Mouse (Mus musculus) thymus, postnatal 10 days (tissue): Measurements from ENCODE around the gene Lrrc7.
"Not testable (repeated sequence)": the region's sequence is repeated elsewhere in the genome, so short reads cannot be mapped to it uniquely, and the experiment has no call there.

ENCODE experiments used
- DNase-seq, 2 experiments: peaks; one replicate each; pipeline ENCODE4 v3.0.0; 2021; ENCODE audit warnings: low spot score in 2 of 2

The Lrrc7 gene

GRCm38 (mm10) chr3:158165004-158165403 is 397.0 kb downstream of the Lrrc7 start:
- DNase-seq, result no peak

GRCm38 (mm10) chr3:158164452-158164851 is 397.6 kb downstream of the Lrrc7 start:
- DNase-seq, result no peak

- DNase-seq, result no peak
These were observed 398.9 kb downstream of the Lrrc7 start for GRCm38 (mm10) chr3:158163127-158163526.

DNA sequence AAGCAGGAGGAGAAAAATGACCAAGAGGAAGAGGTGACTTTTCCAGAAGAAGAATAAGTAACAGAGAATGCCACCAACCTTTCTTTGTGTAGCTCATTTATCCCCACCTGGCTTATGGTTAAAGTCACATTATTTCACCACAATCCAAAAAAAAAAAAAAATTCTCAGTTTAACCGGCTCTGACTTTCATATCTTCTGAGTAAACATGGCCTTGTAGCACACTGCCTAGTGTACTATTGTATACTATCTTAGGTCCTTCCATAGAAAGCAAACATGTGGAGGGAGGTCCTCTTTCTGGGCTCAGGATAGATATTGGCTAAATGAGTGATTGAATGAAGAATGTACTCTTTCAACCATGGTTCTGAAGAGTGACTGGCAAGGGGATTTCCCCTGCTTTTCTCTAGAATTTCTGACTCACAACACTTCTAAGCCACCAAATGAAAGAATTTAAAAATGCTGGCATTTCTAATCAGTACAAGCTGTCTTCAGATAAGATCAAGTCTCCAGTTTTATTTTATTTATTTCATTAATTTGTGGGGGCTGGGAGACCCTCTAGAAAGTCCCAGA is 400.0 kb downstream of the Lrrc7 start:
- no peak for DNase-seq

DNA sequence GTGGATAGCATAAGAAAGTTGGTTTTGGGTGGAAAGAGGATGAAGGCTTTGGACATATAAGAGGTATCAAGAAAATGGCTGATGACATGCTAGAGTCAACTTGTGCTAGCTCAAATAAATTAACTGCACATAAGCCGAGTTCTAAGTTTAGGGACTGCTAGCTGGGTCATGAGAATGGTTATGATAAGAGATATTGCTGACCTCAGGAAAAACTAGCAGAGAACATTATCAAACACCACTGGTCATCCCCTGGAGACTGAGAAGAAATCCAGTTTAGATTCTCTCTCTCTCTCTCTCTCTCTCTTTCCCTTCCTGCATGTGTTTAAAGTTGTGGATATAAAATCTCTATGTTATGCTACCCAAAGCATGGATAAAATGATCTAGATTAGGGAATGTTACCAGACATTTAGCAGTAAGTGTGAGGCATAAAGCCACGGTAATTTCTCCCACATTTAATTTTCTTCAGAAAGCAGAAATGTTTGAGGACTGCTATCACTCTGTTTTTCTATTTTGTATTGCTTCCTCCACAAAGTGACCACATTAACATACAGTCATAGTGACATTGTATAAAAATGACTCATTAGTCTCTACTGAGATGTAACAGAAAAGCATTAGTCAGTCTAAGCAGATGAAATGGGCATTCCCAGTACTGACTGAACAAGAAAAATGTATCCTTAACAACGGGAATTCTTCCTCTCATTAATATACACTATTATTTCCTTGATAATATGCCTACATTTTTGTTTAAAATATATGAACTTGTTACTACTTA is 406.3 kb downstream of the Lrrc7 start:
- no peak for DNase-seq

GRCm38 (mm10) chr3:158154134-158154533 is 407.9 kb downstream of the Lrrc7 start:
- no peak for DNase-seq

- no peak for DNase-seq
These were observed 413.0 kb downstream of the Lrrc7 start for GRCm38 (mm10) chr3:158148998-158149397.

- DNase-seq, result no peak
These were observed 421.4 kb downstream of the Lrrc7 start for GRCm38 (mm10) chr3:158140629-158141028.

DNA sequence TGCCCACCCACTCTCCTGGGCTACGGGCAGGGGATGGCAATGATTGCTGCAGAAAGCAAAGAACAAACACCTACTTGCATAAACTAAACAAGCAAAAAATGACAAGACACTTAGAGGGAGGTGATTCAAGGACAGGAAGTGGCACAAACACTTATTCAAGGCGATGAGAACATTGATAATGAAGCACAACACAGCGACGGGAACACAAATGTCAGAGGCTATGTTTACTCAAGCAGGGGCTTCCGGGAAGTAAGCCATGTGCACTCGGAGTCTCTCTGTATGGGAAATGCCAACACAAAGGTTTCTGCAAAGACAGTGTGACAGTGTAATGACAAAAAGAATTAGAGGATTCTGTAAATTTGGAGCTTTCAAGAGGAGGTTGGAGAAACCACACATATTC is 424.2 kb downstream of the Lrrc7 start:
- no peak for DNase-seq

- DNase-seq, result no peak
These were observed 430.3 kb downstream of the Lrrc7 start for GRCm38 (mm10) chr3:158131672-158132071.

DNA sequence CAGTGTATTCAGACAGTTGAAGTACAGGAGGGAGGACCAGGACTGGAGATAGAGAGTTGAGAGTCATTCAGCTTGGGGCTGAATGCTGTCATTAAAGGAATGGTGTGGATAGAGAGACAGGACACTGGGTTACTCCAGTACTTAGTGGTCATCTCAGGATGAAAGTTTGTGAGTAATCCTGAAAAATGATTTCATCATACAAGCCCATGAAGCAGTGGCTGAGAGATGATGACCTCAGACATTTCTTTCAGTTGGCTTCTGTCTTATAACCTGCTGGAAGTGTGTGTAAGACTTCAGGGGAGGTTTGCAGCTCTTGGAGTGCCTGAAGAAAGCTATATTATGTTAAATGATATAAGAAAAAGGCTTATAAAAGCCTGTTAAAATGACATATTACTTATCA is 430.8 kb downstream of the Lrrc7 start:
- no peak for DNase-seq

- DNase-seq, result no peak
These were observed 439.1 kb downstream of the Lrrc7 start for GRCm38 (mm10) chr3:158122899-158123298.

- no peak for DNase-seq
These were observed 456.8 kb downstream of the Lrrc7 start for GRCm38 (mm10) chr3:158105260-158105659.

DNA sequence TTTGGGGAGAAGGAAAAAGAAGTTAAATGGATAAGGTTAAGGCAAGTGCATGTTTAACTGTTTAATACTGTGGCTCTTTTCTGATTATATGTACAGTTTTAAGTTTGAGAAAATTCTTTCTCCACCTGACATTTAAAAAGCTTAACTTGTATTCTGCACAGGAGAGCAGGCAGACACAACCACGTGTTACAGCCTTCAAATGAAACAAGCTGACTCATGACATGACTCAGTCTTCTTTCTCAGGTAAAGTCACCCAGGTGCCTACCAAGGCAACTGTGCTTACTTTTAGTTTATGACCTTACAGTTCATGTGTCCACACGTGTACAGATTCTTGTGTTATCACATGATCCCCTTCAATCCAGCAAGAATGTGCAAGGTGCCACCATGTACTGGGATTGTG is 458.6 kb downstream of the Lrrc7 start:
- DNase-seq, result no peak

GRCm38 (mm10) chr3:158102530-158102929 is 459.5 kb downstream of the Lrrc7 start:
- DNase-seq, result not testable (repeated sequence)

DNA sequence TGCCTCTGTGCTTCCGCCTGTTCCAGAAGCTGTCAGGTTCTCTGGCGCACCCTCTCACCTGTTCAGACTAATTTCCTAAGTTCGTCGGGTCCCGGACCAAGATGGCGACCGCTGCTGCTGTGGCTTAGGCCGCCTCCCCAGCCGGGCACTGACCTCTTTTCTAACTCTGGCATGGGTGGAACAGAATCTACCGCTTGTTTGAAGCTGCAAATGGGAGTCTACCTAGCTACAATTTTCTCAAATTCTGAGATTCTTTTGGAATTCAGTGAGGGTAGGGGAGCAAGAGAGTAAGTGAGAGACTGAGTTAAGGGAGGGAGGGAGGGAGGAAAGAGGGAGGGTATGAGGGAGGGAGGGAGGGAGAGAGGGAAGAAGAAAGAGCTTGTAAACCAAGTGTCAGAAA is 460.0 kb downstream of the Lrrc7 start:
- not testable (repeated sequence) for DNase-seq

- DNase-seq, result no peak
These were observed 468.1 kb downstream of the Lrrc7 start for GRCm38 (mm10) chr3:158093919-158094318.

- DNase-seq, result no peak
These were observed 470.4 kb downstream of the Lrrc7 start for GRCm38 (mm10) chr3:158091601-158092000.

GRCm38 (mm10) chr3:158077828-158078227 is 484.2 kb downstream of the Lrrc7 start:
- DNase-seq, result no peak

- DNase-seq, result no peak
These were observed 484.6 kb downstream of the Lrrc7 start for GRCm38 (mm10) chr3:158077380-158077772.

DNA sequence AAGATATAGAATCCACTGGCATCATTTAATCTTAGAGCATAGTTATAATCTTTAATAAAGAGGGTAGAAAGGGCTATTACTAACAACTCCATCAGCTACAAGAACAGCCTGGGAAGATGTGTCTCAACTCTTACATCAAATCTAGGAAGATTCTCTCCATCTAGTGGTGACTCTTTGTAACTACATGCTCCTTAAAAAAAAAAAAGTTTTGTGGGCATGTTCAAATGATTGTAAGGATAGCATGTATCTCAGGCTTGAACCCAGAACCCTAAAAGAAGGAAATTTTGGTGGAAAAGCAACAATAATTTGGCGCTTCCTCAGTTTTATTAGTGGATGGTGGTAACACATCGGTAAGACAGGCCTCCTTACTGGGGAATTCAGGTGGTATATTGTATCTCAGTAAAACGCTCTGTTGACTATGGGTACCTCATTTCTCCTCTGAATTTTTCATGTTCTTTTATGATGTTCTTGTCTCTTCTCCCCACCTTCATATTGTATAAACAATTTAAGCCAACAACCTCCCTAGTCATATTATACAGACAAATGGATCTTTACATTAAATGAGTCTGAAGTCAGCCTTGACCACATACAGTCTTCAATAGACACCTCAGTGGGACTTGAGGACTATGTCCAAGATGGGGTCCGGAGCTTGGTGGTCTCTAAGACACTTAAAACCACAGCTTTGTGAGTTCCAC is 485.2 kb downstream of the Lrrc7 start:
- no peak for DNase-seq

- no peak for DNase-seq
These were observed 487.0 kb downstream of the Lrrc7 start for GRCm38 (mm10) chr3:158075004-158075403.
